ENCODE assay signal across 8 mouse cellular contexts in genomic region chr6:119107140-119107855, GRCm38 (mm10).
DNase-seq lines count a peak whose midpoint lies in the region; ATAC-seq and TF ChIP-seq lines count a peak whose summit lies in the region.

No protein-coding gene starts in this region.

- H3K9me3 ChIP-seq in hindbrain, postnatal 0 days (ENCODE audit: low read length) = no peaks in the 10 kb centered on the region
- no peaks in the 10 kb centered on the region for H3K9me3 ChIP-seq in neural tube, embryonic 11.5 days (ENCODE audit: control insufficient read depth, low read length)

- H3K9ac ChIP-seq in hindbrain, postnatal 0 days (replicated peaks; ENCODE audit: low read length) = peak overlapping the region; percentile 87
- H3K9ac ChIP-seq in liver, adult 2 months (ENCODE audit: low read depth, low read length) = no peak overlapping the region
- peak overlapping the region; percentile 76 for H3K9ac ChIP-seq in neural tube, embryonic 11.5 days (ENCODE audit: low read length)

- H3K4me3 ChIP-seq in kidney, adult 2 months (ENCODE audit: insufficient read depth, low read depth, low read length) = peak overlapping the region; percentile 49
- peak overlapping the region; percentile 77 for H3K4me3 ChIP-seq in hindbrain, postnatal 0 days (ENCODE audit: low read length)
- peak overlapping the region; percentile 35; the same call in 1 of the 2 replicates for H3K4me3 ChIP-seq in liver, adult 2 months (ENCODE audit: insufficient read depth, low read depth, low read length)
- peak overlapping the region; percentile 65 for H3K4me3 ChIP-seq in neural tube, embryonic 11.5 days (ENCODE audit: low read depth, low read length)

- 1% methylated on average over 69 of the region's 69 CpGs for WGBS in kidney, adult 2 months
- WGBS in hindbrain, postnatal 0 days = under 1% methylated on average over 68 of the region's 69 CpGs
- 1% methylated on average over 69 of the region's 69 CpGs for WGBS in liver, adult 2 months
- under 1% methylated on average over 58 of the region's 69 CpGs for WGBS in neural tube, embryonic 11.5 days

- TF ChIP-seq POLR2A in kidney, adult 2 months (IDR thresholded peaks at IDR 0.05; ENCODE audit: low read depth, low read length) = no peak
- TF ChIP-seq POLR2A in liver, adult 2 months (IDR thresholded peaks at IDR 0.05; ENCODE audit: extremely low read depth, insufficient read depth, low read length) = no peak

- no peaks in the 10 kb centered on the region for H3K79me2 ChIP-seq in liver, adult 2 months (ENCODE audit: control insufficient read depth, insufficient read depth, low read length)

- no peaks in the 10 kb centered on the region for H3K36me3 ChIP-seq in kidney, adult 2 months (ENCODE audit: control insufficient read depth, insufficient read depth, low read length)
- H3K36me3 ChIP-seq in hindbrain, postnatal 0 days (ENCODE audit: insufficient read depth, low read length) = no peaks in the 10 kb centered on the region
- H3K36me3 ChIP-seq in liver, adult 2 months (ENCODE audit: control insufficient read depth, insufficient read depth, low read length) = no peaks in the 10 kb centered on the region
- no peaks in the 10 kb centered on the region for H3K36me3 ChIP-seq in neural tube, embryonic 11.5 days (ENCODE audit: control insufficient read depth, insufficient read depth, low read length)

- H3K27me3 ChIP-seq in kidney, adult 2 months (replicated peaks; ENCODE audit: control insufficient read depth, insufficient read depth, low read length) = no peaks in the 10 kb centered on the region
- no peaks in the 10 kb centered on the region for H3K27me3 ChIP-seq in hindbrain, postnatal 0 days (ENCODE audit: insufficient read depth, low read length)
- peaks cover 11% of the 10 kb centered on the region for H3K27me3 ChIP-seq in liver, adult 2 months (ENCODE audit: control insufficient read depth, insufficient read depth, low read length)
- peaks cover 21% of the 10 kb centered on the region for H3K27me3 ChIP-seq in neural tube, embryonic 11.5 days (ENCODE audit: control insufficient read depth, insufficient read depth, low read length)

- peak overlapping the region; percentile 90 for H3K4me2 ChIP-seq in hindbrain, postnatal 0 days (ENCODE audit: low read depth, low read length)
- H3K4me2 ChIP-seq in neural tube, embryonic 11.5 days (ENCODE audit: low read depth) = peak overlapping the region; percentile 98

- H3K27ac ChIP-seq in kidney, adult 2 months (ENCODE audit: insufficient read depth, low read depth, low read length) = no peak overlapping the region
- peak overlapping the region; percentile 89 for H3K27ac ChIP-seq in hindbrain, postnatal 0 days
- no peak overlapping the region for H3K27ac ChIP-seq in liver, adult 2 months (replicated peaks; ENCODE audit: insufficient read depth, low read depth, low read length)
- 0 out of 2 replicates have a peak overlapping the region, but pooled peaks have one; percentile 27 for H3K27ac ChIP-seq in neural tube, embryonic 11.5 days (ENCODE audit: low read depth, low read length)

- peak; percentile 38 for DNase-seq in kidney, adult 2 months
- DNase-seq in kidney, adult 11 months = no peak
- peak; percentile 66 for DNase-seq in cerebellum, adult 8-10 months
- DNase-seq in forelimb bud, embryonic 11.5 days (ENCODE audit: low read depth, low spot score) = peak; percentile 67
- DNase-seq in hindbrain, postnatal 0 days (ENCODE audit: low spot score) = peak; percentile 77
- DNase-seq in liver, adult 2 months (ENCODE audit: extremely low read depth, low read depth, low spot score) = no peak
- DNase-seq in neural tube, embryonic 11.5 days (ENCODE audit: low spot score) = peak; percentile 76
- no peak for DNase-seq in adipocyte (ENCODE audit: low spot score)

- peak; percentile 14; the same call in 1 of the 2 replicates for ATAC-seq in hindbrain, postnatal 0 days
- 0 out of 2 replicates have a peak, but pooled peaks have one; percentile 7 for ATAC-seq in neural tube, embryonic 11.5 days (ENCODE audit: insufficient read depth, low FRiP score, low TSS enrichment)

- no peaks in the 10 kb centered on the region for H3K4me1 ChIP-seq in kidney, adult 2 months (ENCODE audit: control insufficient read depth, insufficient read depth, low read length)
- peaks cover 8% of the 10 kb centered on the region; the same call in 1 of the 2 replicates for H3K4me1 ChIP-seq in hindbrain, postnatal 0 days (ENCODE audit: insufficient read depth, low read length)
- peaks cover 3% of the 10 kb centered on the region; the same call in 1 of the 2 replicates for H3K4me1 ChIP-seq in liver, adult 2 months (ENCODE audit: control insufficient read depth, insufficient read depth, low read length)
- H3K4me1 ChIP-seq in neural tube, embryonic 11.5 days (ENCODE audit: control insufficient read depth, insufficient read depth, low read length) = no peaks in the 10 kb centered on the region; the same call in 1 of the 2 replicates

- TF ChIP-seq CTCF in kidney, adult 2 months (conservative IDR thresholded peaks at IDR 0.05; ENCODE audit: insufficient read depth, insufficient read length, low read depth, low read length) = no peak
- no peak for TF ChIP-seq CTCF in hindbrain, postnatal 0 days (IDR thresholded peaks at IDR 0.05; ENCODE audit: low read depth)
- no peak for TF ChIP-seq CTCF in liver, adult 2 months (IDR thresholded peaks at IDR 0.05; ENCODE audit: low read depth, low read length)

Comparison
In these comparisons a context has a peak if more than half of its experiments do, and no peak if none do; other contexts are left out.
1. DNase-seq: peak in kidney, adult 2 months (single experiment), cerebellum, adult 8-10 months (single experiment), forelimb bud, embryonic 11.5 days (single experiment), hindbrain, postnatal 0 days (single experiment) and neural tube, embryonic 11.5 days (single experiment); none in kidney, adult 11 months (single experiment), liver, adult 2 months (single experiment) and adipocyte (single experiment).
2. H3K27ac ChIP-seq: peak in hindbrain, postnatal 0 days (single experiment) and neural tube, embryonic 11.5 days (single experiment); none in kidney, adult 2 months (single experiment) and liver, adult 2 months (single experiment).
3. Peak in every context shown above with its lines, with median percentiles within 50 percentile points of each other: H3K4me3 ChIP-seq.